Mouse (Mus musculus): ENCODE measurements at regions not wholly inside any gene's neighbourhood (a gene's known extent, or its start where the extent isn't known, plus 50 kb on each side); places are given as distances from the start of the nearest gene placed in this dataset.

- no peak for DNase-seq (ENCODE audit: low read depth)
Measured at GRCm38 (mm10) chr16:76442635-76443034, 69.0 kb upstream of the Nrip1 start.

- DNase-seq (ENCODE audit: low read depth): peak; percentile 97
Measured at GRCm38 (mm10) chr16:76441803-76442448, 68.3 kb upstream of the Nrip1 start.

GRCm38 (mm10) chr16:76438093-76438883, 64.7 kb upstream of the Nrip1 start:
- peak; percentile 57 for DNase-seq (ENCODE audit: low read depth)

GRCm38 (mm10) chr16:76436290-76436689, 62.7 kb upstream of the Nrip1 start:
- DNase-seq (ENCODE audit: low read depth): no peak

- DNase-seq (ENCODE audit: low read depth): no peak
Measured at GRCm38 (mm10) chr16:76433076-76433825, 59.6 kb upstream of the Nrip1 start.

GRCm38 (mm10) chr16:76432304-76432703, 58.7 kb upstream of the Nrip1 start:
- DNase-seq (ENCODE audit: low read depth): no peak

GRCm38 (mm10) chr16:76429156-76429555, 55.5 kb upstream of the Nrip1 start:
- no peak for DNase-seq (ENCODE audit: low read depth)

- no peak for DNase-seq (ENCODE audit: low read depth)
Measured at GRCm38 (mm10) chr16:76423964-76424363, 50.3 kb upstream of the Nrip1 start.
